10 mouse cellular contexts compared by ENCODE assay signal in genomic region chr14:45316927-45317326, GRCm38 (mm10). TPM values are rescaled to one million over a fixed set of nuclear protein-coding genes. Genes with fewer than 3 reads are reported as not detected.
DNase-seq lines count a peak whose midpoint lies in the region; ATAC-seq and TF ChIP-seq lines count a peak whose summit lies in the region.
"Had no signal": no experiment of that assay in that cellular context is flagged by ENCODE, and none has a peak within 500 bp of the region (broad histone marks: within the 10 kb centered on the region; RNA-seq: fewer than 3 reads in every experiment).

No protein-coding gene starts in this region.

- H3K4me1 ChIP-seq in heart, embryonic 10.5 days: peaks cover 30% of the 10 kb centered on the region
- H3K4me1 ChIP-seq in ES-Bruce4 (ENCODE audit: control insufficient read depth, insufficient read depth, low read length): peaks cover 3% of the 10 kb centered on the region
- H3K4me1 ChIP-seq in hindbrain, embryonic 12.5 days: peaks cover 8% of the 10 kb centered on the region; the same call in 1 of the 2 replicates
- peaks cover 6% of the 10 kb centered on the region for H3K4me1 ChIP-seq in midbrain, embryonic 11.5 days (ENCODE audit: control insufficient read depth, insufficient read depth, low read length)

- peak overlapping the region; percentile 88 for H3K4me3 ChIP-seq in heart, embryonic 10.5 days
- peak overlapping the region; percentile 86 for H3K4me3 ChIP-seq in ES-Bruce4 (ENCODE audit: low read depth, low read length)
- peak overlapping the region; percentile 89 for H3K4me3 ChIP-seq in hindbrain, embryonic 12.5 days
- peak overlapping the region; percentile 79; the same call in 1 of the 2 replicates for H3K4me3 ChIP-seq in midbrain, embryonic 11.5 days (ENCODE audit: low read depth, low read length)

- H3K9me3 ChIP-seq in heart, embryonic 10.5 days: no peaks in the 10 kb centered on the region
- no peaks in the 10 kb centered on the region for H3K9me3 ChIP-seq in ES-Bruce4 (replicated peaks; ENCODE audit: control insufficient read depth, insufficient read depth, low read length, poor library complexity, severe bottlenecking)
- H3K9me3 ChIP-seq in hindbrain, embryonic 12.5 days (replicated peaks): no peaks in the 10 kb centered on the region
- H3K9me3 ChIP-seq in midbrain, embryonic 11.5 days (ENCODE audit: control insufficient read depth, low read length): no peaks in the 10 kb centered on the region

- no peak for TF ChIP-seq EP300 in ES-Bruce4 (IDR thresholded peaks at IDR 0.05; ENCODE audit: insufficient read depth, low read depth, low read length)

- H3K9ac ChIP-seq in ES-Bruce4 (ENCODE audit: low read depth, poor library complexity, severe bottlenecking): no peak overlapping the region
- 0 out of 2 replicates have a peak overlapping the region, but pooled peaks have one; percentile 43 for H3K9ac ChIP-seq in hindbrain, embryonic 12.5 days
- H3K9ac ChIP-seq in midbrain, embryonic 11.5 days (ENCODE audit: low read length): no peak overlapping the region

- TF ChIP-seq POLR2A in ES-Bruce4 (IDR thresholded peaks at IDR 0.05; ENCODE audit: insufficient read depth, low read length): no peak

- WGBS in heart, embryonic 10.5 days: 54% methylated on average over 5 of the region's 5 CpGs
- WGBS in hindbrain, embryonic 12.5 days: 87% methylated on average over 5 of the region's 5 CpGs
- WGBS in midbrain, embryonic 11.5 days: 86% methylated on average over 5 of the region's 5 CpGs

- DNase-seq in heart, embryonic 10.5 days (ENCODE audit: low spot score): no peak
- DNase-seq in heart, adult 9 months (ENCODE audit: low spot score in 2 of 2): no peak
- no peak for DNase-seq in midbrain, embryonic 11.5 days (ENCODE audit: low spot score, missing footprints)
- DNase-seq in urinary bladder, postnatal 25 days (ENCODE audit: low spot score): no peak
- DNase-seq in right cerebral cortex, adult 18-20 months: no peak
- no peak for DNase-seq in c-Kit-positive CD71-positive TER-119-positive erythroid progenitor cells, embryonic 14.5 days (ENCODE audit: low spot score)
- DNase-seq: cerebellum, postnatal 14 days; kidney, postnatal 36 days had no signal

- H3K36me3 ChIP-seq in heart, embryonic 10.5 days: 0 out of 2 replicates have a peak, but pooled peaks cover 3% of the 10 kb centered on the region
- no peaks in the 10 kb centered on the region for H3K36me3 ChIP-seq in ES-Bruce4 (ENCODE audit: control insufficient read depth, insufficient read depth, low read length, poor library complexity, severe bottlenecking)
- no peaks in the 10 kb centered on the region for H3K36me3 ChIP-seq in hindbrain, embryonic 12.5 days
- no peaks in the 10 kb centered on the region for H3K36me3 ChIP-seq in midbrain, embryonic 11.5 days (ENCODE audit: control insufficient read depth, insufficient read depth, low read length)

- ATAC-seq in hindbrain, embryonic 12.5 days (ENCODE audit: low FRiP score): no peak
- ATAC-seq in midbrain, embryonic 11.5 days (ENCODE audit: low FRiP score): no peak

- H3K27ac ChIP-seq in heart, embryonic 10.5 days: peak overlapping the region; percentile 98; the same call in 1 of the 2 replicates
- no peak overlapping the region for H3K27ac ChIP-seq in ES-Bruce4 (ENCODE audit: insufficient read depth, low read length)
- H3K27ac ChIP-seq in hindbrain, embryonic 12.5 days: no peak overlapping the region
- no peak overlapping the region for H3K27ac ChIP-seq in midbrain, embryonic 11.5 days (ENCODE audit: low read depth, low read length)

- H3K27me3 ChIP-seq in heart, embryonic 10.5 days (ENCODE audit: insufficient read depth, poor library complexity, severe bottlenecking): no peaks in the 10 kb centered on the region
- no peaks in the 10 kb centered on the region for H3K27me3 ChIP-seq in ES-Bruce4 (ENCODE audit: control insufficient read depth, insufficient read depth, low read length, poor library complexity, severe bottlenecking)
- no peaks in the 10 kb centered on the region for H3K27me3 ChIP-seq in hindbrain, embryonic 12.5 days
- no peaks in the 10 kb centered on the region for H3K27me3 ChIP-seq in midbrain, embryonic 11.5 days (ENCODE audit: control insufficient read depth, insufficient read depth, low read length)

- H3K4me2 ChIP-seq in hindbrain, embryonic 12.5 days (replicated peaks): peak overlapping the region; percentile 60
- H3K4me2 ChIP-seq in midbrain, embryonic 11.5 days: peak overlapping the region; percentile 82

- TF ChIP-seq CTCF in ES-Bruce4 (IDR thresholded peaks at IDR 0.05; ENCODE audit: low read depth, low read length): no peak

RNA-seq across cellular contexts. Expression of gene Ero1l, which starts 1.6 kb away (rescaled TPM):
- polyA plus RNA-seq in heart, embryonic 10.5 days (2016; fragmentation: Nextera tagmentation; extraction: Ambion mirVana): 47.3 and 52.8 TPM in 2 replicates
- polyA plus RNA-seq in ES-Bruce4 (2011; ENCODE audit: insufficient read depth, insufficient read length, low read depth, missing spikeins): 65.9 and 68.5 TPM in 2 replicates
- polyA plus RNA-seq in hindbrain, embryonic 12.5 days (2016; fragmentation: Nextera tagmentation; extraction: Ambion mirVana): 40.9 and 41.2 TPM in 2 replicates
- polyA plus RNA-seq in midbrain, embryonic 11.5 days (2014; fragmentation: Nextera tagmentation; extraction: Ambion mirVana): 33.8 and 40.9 TPM in 2 replicates

RNA-seq across cellular contexts. Expression of gene Psmc6, which starts 12.7 kb away (rescaled TPM):
- 146 and 161 TPM in 2 replicates for polyA plus RNA-seq in heart, embryonic 10.5 days (2016; fragmentation: Nextera tagmentation; extraction: Ambion mirVana)
- polyA plus RNA-seq in ES-Bruce4 (2011; ENCODE audit: insufficient read depth, insufficient read length, low read depth, missing spikeins): 571 and 612 TPM in 2 replicates
- polyA plus RNA-seq in hindbrain, embryonic 12.5 days (2016; fragmentation: Nextera tagmentation; extraction: Ambion mirVana): 197 and 206 TPM in 2 replicates
- polyA plus RNA-seq in midbrain, embryonic 11.5 days (2014; fragmentation: Nextera tagmentation; extraction: Ambion mirVana): 258 and 276 TPM in 2 replicates

RNA-seq across cellular contexts. Expression of gene Styx, which starts 34.0 kb away (rescaled TPM):
- polyA plus RNA-seq in heart, embryonic 10.5 days (2016; fragmentation: Nextera tagmentation; extraction: Ambion mirVana): 45.3 and 49.6 TPM in 2 replicates
- 31.1 and 36.7 TPM in 2 replicates for polyA plus RNA-seq in ES-Bruce4 (2011; ENCODE audit: insufficient read depth, insufficient read length, low read depth, missing spikeins)
- polyA plus RNA-seq in hindbrain, embryonic 12.5 days (2016; fragmentation: Nextera tagmentation; extraction: Ambion mirVana): 46.2 and 58.4 TPM in 2 replicates
- 31.5 and 34.8 TPM in 2 replicates for polyA plus RNA-seq in midbrain, embryonic 11.5 days (2014; fragmentation: Nextera tagmentation; extraction: Ambion mirVana)
